Mouse (Mus musculus) midbrain, embryonic 13.5 days (tissue): ENCODE results near the gene Stmnd1. TPM values are rescaled to one million over a fixed set of nuclear protein-coding genes. Genes with fewer than 3 reads are reported as not detected.
"Not testable (repeated sequence)": the region's sequence is repeated elsewhere in the genome, so short reads cannot be mapped to it uniquely, and the experiment has no call there.

Source experiments
- ATAC-seq: fragments of 200-750 bp; cut with Nextera tagmentation; 2 replicates; pipeline ENCODE4 v1.8.0; 2017; ENCODE audit warnings: mild to moderate bottlenecking, moderate TSS enrichment, moderate library complexity
- H3K27ac ChIP-seq: fragments of 300-500 bp; sonication (generic); 2 replicates; pipeline ENCODE4 v1.5.1; 2015; ENCODE audit warnings: inconsistent platforms, mild to moderate bottlenecking, moderate library complexity
- H3K27me3 ChIP-seq: fragments of 300-500 bp; sonication (generic); 2 replicates; pipeline ENCODE4 v1.6.1; 2015; ENCODE audit warnings: mild to moderate bottlenecking, inconsistent platforms
- H3K36me3 ChIP-seq: fragments of 300-500 bp; sonication (generic); 2 replicates; pipeline ENCODE4 v1.6.1; 2015; ENCODE audit warnings: mild to moderate bottlenecking, inconsistent platforms
- H3K4me1 ChIP-seq: fragments of 300-500 bp; sonication (generic); replicated peaks from 2 replicates; pipeline ENCODE4 v1.6.1; 2015; ENCODE audit warnings: inconsistent platforms
- H3K4me2 ChIP-seq: fragments of 300-500 bp; sonication (generic); replicated peaks from 2 replicates; pipeline ENCODE4 v1.6.1; 2015; ENCODE audit warnings: moderate library complexity, mild to moderate bottlenecking, inconsistent platforms
- H3K4me3 ChIP-seq: fragments of 300-500 bp; sonication (generic); replicated peaks from 2 replicates; pipeline ENCODE4 v1.5.1; 2015; ENCODE audit warnings: mild to moderate bottlenecking, inconsistent platforms
- H3K9ac ChIP-seq: fragments of 300-500 bp; sonication (generic); replicated peaks from 2 replicates; pipeline ENCODE4 v1.6.1; 2015; ENCODE audit warnings: mild to moderate bottlenecking, inconsistent platforms
- H3K9me3 ChIP-seq: fragments of 300-500 bp; sonication (generic); 2 replicates; pipeline ENCODE4 v1.6.1; 2016; ENCODE audit warnings: mild to moderate bottlenecking, inconsistent platforms
- WGBS: fragments of 180-500 bp; shearing (Covaris S2); methylation state at CpG from one replicate; pipeline ENCODE4 v1.1.7; 2015; 5-methylcytosine and 5-hydroxymethylcytosine counted together
- polyA plus RNA-seq: library from polyadenylated mRNA; unstranded; fragments of >200 nt; fragmentation: Nextera tagmentation; extraction: Ambion mirVana; gene quantifications from 2 replicates; pipeline ENCODE4 v1.2.1, GENCODE M21; 2015

The Stmnd1 gene
- not detected in 2 replicates for polyA plus RNA-seq

- H3K27ac ChIP-seq, result no peak within 1 kb of the TSS
- H3K4me3 ChIP-seq, result peak within 1 kb of the TSS; percentile 21
Observed at GRCm38 (mm10) chr13:46273453-46274110, at the start of gene Stmnd1. Gene Stmnd1, plus strand, starts transcription at chr13:46273721.

GRCm38 (mm10) chr13:46226956-46227355, 46.6 kb upstream of the Stmnd1 start:
- Histone ChIP-seq H3K4me2 (no peak overlapping the region), H3K9ac (no peak overlapping the region), H3K27ac (no peak overlapping the region), H3K36me3 (no peaks in the 10 kb centered on the region), H3K27me3 (no peaks in the 10 kb centered on the region), H3K9me3 (no peaks in the 10 kb centered on the region), H3K4me3 (no peak overlapping the region), H3K4me1 (no peaks in the 10 kb centered on the region)
- 56% methylated on average over 2 of the region's 2 CpGs for WGBS
- no peak for ATAC-seq

More at GRCm38 (mm10) chr13:46273453-46274110, at the start of gene Stmnd1:
- no peaks in the 10 kb centered on the region for H3K9me3 ChIP-seq
- peak; percentile 60; the same call in 1 of the 2 replicates for ATAC-seq
- H3K4me2 ChIP-seq, result peak within 1 kb of the TSS; percentile 51
- H3K9ac ChIP-seq, result peak within 1 kb of the TSS; percentile 41; the same call in 1 of the 2 replicates
- H3K27me3 ChIP-seq, result no peaks in the 10 kb centered on the region
- H3K36me3 ChIP-seq, result no peaks in the 10 kb centered on the region
- 9% methylated on average over 6 of the region's 8 CpGs for WGBS
- peaks cover 23% of the 10 kb centered on the region for H3K4me1 ChIP-seq

DNA sequence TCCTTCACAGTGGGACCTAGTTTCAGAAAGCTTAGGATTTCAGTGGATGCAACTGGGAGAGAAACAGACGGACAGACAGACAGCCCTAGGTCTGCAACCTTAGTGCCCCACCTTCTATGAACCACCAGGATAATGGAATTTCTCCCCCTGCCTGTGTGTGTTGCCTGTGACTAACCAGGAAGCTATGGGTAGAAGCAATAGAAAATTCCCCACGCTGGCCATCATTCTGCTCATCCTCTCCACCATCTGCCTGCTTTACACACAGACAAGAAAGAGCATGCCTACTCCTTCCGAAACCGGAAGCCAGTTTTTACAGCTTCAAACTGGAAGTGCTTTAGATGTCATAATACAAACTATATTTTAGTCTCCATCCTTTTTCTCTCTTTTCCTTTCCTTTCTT, 46.0 kb upstream of the Stmnd1 start:
- Histone ChIP-seq H3K4me1 (no peaks in the 10 kb centered on the region), H3K4me3 (no peak overlapping the region), H3K27ac (no peak overlapping the region), H3K4me2 (no peak overlapping the region), H3K9me3 (no peaks in the 10 kb centered on the region), H3K9ac (no peak overlapping the region), H3K27me3 (no peaks in the 10 kb centered on the region), H3K36me3 (no peaks in the 10 kb centered on the region)
- no peak for ATAC-seq
- 90% methylated on average over 4 of the region's 4 CpGs for WGBS

- H3K4me1 ChIP-seq, H3K4me2 ChIP-seq, H3K9me3 ChIP-seq, H3K27ac ChIP-seq, H3K9ac ChIP-seq, H3K27me3 ChIP-seq, ATAC-seq, H3K36me3 ChIP-seq, H3K4me3 ChIP-seq: not testable (repeated sequence)
- WGBS, result 100% methylated on average over 1 of the region's 1 CpGs
Observed at GRCm38 (mm10) chr13:46228750-46229149, 44.8 kb upstream of the Stmnd1 start.

- no peak for ATAC-seq
- Histone ChIP-seq H3K36me3 (no peaks in the 10 kb centered on the region), H3K27ac (no peak overlapping the region), H3K4me1 (0 out of 2 replicates have a peak, but pooled peaks cover 2% of the 10 kb centered on the region), H3K4me2 (no peak overlapping the region), H3K4me3 (no peak overlapping the region), H3K9me3 (no peaks in the 10 kb centered on the region), H3K9ac (no peak overlapping the region), H3K27me3 (no peaks in the 10 kb centered on the region)
- WGBS, result 79% methylated on average over 5 of the region's 5 CpGs
Observed at GRCm38 (mm10) chr13:46231514-46232085, 41.9 kb upstream of the Stmnd1 start.

- H3K4me1 ChIP-seq, result peaks cover 17% of the 10 kb centered on the region
- no peak overlapping the region for H3K27ac ChIP-seq
- H3K36me3 ChIP-seq, result no peaks in the 10 kb centered on the region
- H3K27me3 ChIP-seq, result no peaks in the 10 kb centered on the region
- no peaks in the 10 kb centered on the region for H3K9me3 ChIP-seq
- 68% methylated on average over 7 of the region's 7 CpGs for WGBS
- no peak for ATAC-seq
- H3K4me2 ChIP-seq, result no peak overlapping the region
- no peak overlapping the region for H3K4me3 ChIP-seq
- H3K9ac ChIP-seq, result no peak overlapping the region
Observed at GRCm38 (mm10) chr13:46237723-46238349, 35.7 kb upstream of the Stmnd1 start.

- Histone ChIP-seq H3K4me1 (peaks cover 17% of the 10 kb centered on the region), H3K27me3 (no peaks in the 10 kb centered on the region), H3K4me3 (no peak overlapping the region), H3K9ac (no peak overlapping the region), H3K36me3 (no peaks in the 10 kb centered on the region), H3K9me3 (no peaks in the 10 kb centered on the region), H3K4me2 (no peak overlapping the region), H3K27ac (no peak overlapping the region)
- WGBS, result 93% methylated on average over 7 of the region's 7 CpGs
- ATAC-seq, result no peak
Observed at GRCm38 (mm10) chr13:46238796-46239195, 34.7 kb upstream of the Stmnd1 start.

GRCm38 (mm10) chr13:46241391-46242188, 31.9 kb upstream of the Stmnd1 start:
- Histone ChIP-seq H3K9ac (no peak overlapping the region), H3K4me2 (no peak overlapping the region), H3K4me3 (no peak overlapping the region), H3K27ac (no peak overlapping the region), H3K27me3 (no peaks in the 10 kb centered on the region), H3K9me3 (no peaks in the 10 kb centered on the region), H3K36me3 (no peaks in the 10 kb centered on the region), H3K4me1 (peaks cover 15% of the 10 kb centered on the region)
- ATAC-seq, result peak; percentile 70; the same call in 1 of the 2 replicates
- 35% methylated on average over 9 of the region's 9 CpGs for WGBS

GRCm38 (mm10) chr13:46253753-46254152, 19.8 kb upstream of the Stmnd1 start:
- ATAC-seq, result no peak
- Histone ChIP-seq H3K36me3 (no peaks in the 10 kb centered on the region), H3K27ac (no peak overlapping the region), H3K4me2 (no peak overlapping the region), H3K4me3 (no peak overlapping the region), H3K9ac (no peak overlapping the region), H3K27me3 (no peaks in the 10 kb centered on the region), H3K9me3 (no peaks in the 10 kb centered on the region), H3K4me1 (no peaks in the 10 kb centered on the region)
- 91% methylated on average over 3 of the region's 3 CpGs for WGBS

GRCm38 (mm10) chr13:46254171-46254570, 19.4 kb upstream of the Stmnd1 start:
- H3K9me3 ChIP-seq, result no peaks in the 10 kb centered on the region
- H3K4me1 ChIP-seq, result no peaks in the 10 kb centered on the region
- H3K27me3 ChIP-seq, result no peaks in the 10 kb centered on the region
- H3K36me3 ChIP-seq, result no peaks in the 10 kb centered on the region
- no peak overlapping the region for H3K27ac ChIP-seq
- no peak overlapping the region for H3K4me2 ChIP-seq
- H3K9ac ChIP-seq, result no peak overlapping the region
- H3K4me3 ChIP-seq, result no peak overlapping the region
- ATAC-seq, result no peak
- WGBS, result 92% methylated on average over 5 of the region's 5 CpGs

GRCm38 (mm10) chr13:46255616-46256015, 17.9 kb upstream of the Stmnd1 start:
- H3K27me3 ChIP-seq, result no peaks in the 10 kb centered on the region
- no peak for ATAC-seq
- 79% methylated on average over 6 of the region's 6 CpGs for WGBS
- no peaks in the 10 kb centered on the region for H3K4me1 ChIP-seq
- H3K4me3 ChIP-seq, result no peak overlapping the region
- H3K9ac ChIP-seq, result no peak overlapping the region
- H3K4me2 ChIP-seq, result no peak overlapping the region
- H3K27ac ChIP-seq, result no peak overlapping the region
- H3K9me3 ChIP-seq, result no peaks in the 10 kb centered on the region
- H3K36me3 ChIP-seq, result no peaks in the 10 kb centered on the region

DNA sequence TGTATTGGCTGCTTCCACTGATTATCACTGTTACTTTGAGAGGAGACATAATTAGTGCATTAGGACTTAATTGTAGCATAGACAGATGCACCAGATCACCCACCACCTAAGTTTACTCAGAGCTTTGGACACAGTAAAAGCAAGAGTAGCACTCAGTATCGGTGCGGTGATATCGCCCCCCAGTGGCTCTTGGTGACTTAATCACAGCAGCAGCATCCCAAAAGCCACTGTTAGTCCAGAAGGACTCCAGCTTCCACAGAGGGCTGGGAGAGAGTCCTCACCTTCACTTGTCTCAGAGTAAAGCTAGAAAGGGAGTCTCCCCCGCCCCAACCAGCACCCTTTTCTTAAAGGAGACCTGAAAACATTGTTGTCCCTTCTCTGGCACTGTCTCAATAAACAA, 15.7 kb upstream of the Stmnd1 start:
- Histone ChIP-seq H3K4me2 (no peak overlapping the region), H3K4me1 (no peaks in the 10 kb centered on the region), H3K27ac (no peak overlapping the region), H3K9ac (no peak overlapping the region), H3K36me3 (no peaks in the 10 kb centered on the region), H3K9me3 (no peaks in the 10 kb centered on the region), H3K27me3 (no peaks in the 10 kb centered on the region), H3K4me3 (no peak overlapping the region)
- WGBS, result 6% methylated on average over 4 of the region's 4 CpGs
- ATAC-seq, result 0 out of 2 replicates have a peak, but pooled peaks have one; percentile 43
